Mouse (Mus musculus) erythroblast, embryonic 14.5 days (primary cell): Measurements from ENCODE around the gene Otulin.

ENCODE experiments used
- GATA1 ChIP-seq: IDR thresholded peaks from 2 replicates; pipeline ENCODE4 v1.6.1; 2012; ENCODE audit warnings: low read length, inconsistent platforms, mixed read lengths
- TAL1 ChIP-seq: IDR thresholded peaks from 3 replicates; pipeline ENCODE4 v1.6.1; 2012; ENCODE audit warnings: low read length, inconsistent platforms, mixed read lengths

DNA sequence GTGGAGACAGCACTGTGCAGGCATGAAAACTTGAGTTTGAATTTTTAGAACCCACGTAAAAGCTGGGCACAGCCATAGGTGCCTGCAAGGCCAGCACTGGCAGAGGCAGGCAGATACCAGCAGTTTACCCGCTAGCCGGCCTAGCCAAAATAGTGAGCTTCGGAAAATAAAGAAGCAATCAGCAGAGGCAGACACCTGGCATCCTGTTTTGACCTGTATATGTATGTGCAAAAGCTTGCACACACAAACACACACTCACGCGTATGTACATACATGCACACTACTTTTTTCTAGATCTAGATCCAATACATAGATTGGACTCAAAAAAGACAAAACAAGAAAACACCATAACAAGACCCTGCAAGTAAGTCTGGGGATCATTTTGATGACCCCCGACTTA, 38.1 kb upstream of the Otulin start:
- TF ChIP-seq GATA1, result no peak
- TF ChIP-seq TAL1, result no peak
